Mouse (Mus musculus) limb, embryonic 12.5 days (tissue): ENCODE data around the gene Gale. TPM values are rescaled to one million over a fixed set of nuclear protein-coding genes. Genes with fewer than 3 reads are reported as not detected.
"Not testable (repeated sequence)": the region's sequence is repeated elsewhere in the genome, so short reads cannot be mapped to it uniquely, and the experiment has no call there.

Experiments used
- ATAC-seq: fragments of 200-750 bp; cut with Nextera tagmentation; 2 replicates; pipeline ENCODE4 v1.8.0; 2017; ENCODE audit warnings: low read depth, moderate TSS enrichment; ENCODE audit not compliant: insufficient number of reproducible peaks, insufficient read depth, low FRiP score, low TSS enrichment
- H3K27ac ChIP-seq: fragments of 300-500 bp; sonication (generic); 2 replicates; pipeline ENCODE4 v1.5.1; 2016; ENCODE audit warnings: mild to moderate bottlenecking, moderate library complexity
- H3K27me3 ChIP-seq: fragments of 300-500 bp; sonication (generic); 2 replicates; pipeline ENCODE4 v1.6.1; 2016; ENCODE audit warnings: mild to moderate bottlenecking, moderate library complexity
- H3K36me3 ChIP-seq: fragments of 300-500 bp; sonication (generic); 2 replicates; pipeline ENCODE4 v1.6.1; 2016; ENCODE audit warnings: mild to moderate bottlenecking, moderate library complexity
- H3K4me1 ChIP-seq: fragments of 300-500 bp; sonication (generic); replicated peaks from 2 replicates; pipeline ENCODE4 v1.6.1; 2016
- H3K4me2 ChIP-seq: fragments of 300-500 bp; sonication (generic); 2 replicates; pipeline ENCODE4 v1.6.1; 2016; ENCODE audit warnings: mild to moderate bottlenecking, moderate library complexity
- H3K4me3 ChIP-seq: fragments of 300-500 bp; sonication (generic); replicated peaks from 2 replicates; pipeline ENCODE4 v1.5.1; 2016; ENCODE audit warnings: mild to moderate bottlenecking
- H3K9ac ChIP-seq: fragments of 300-500 bp; sonication (generic); replicated peaks from 2 replicates; pipeline ENCODE4 v1.6.1; 2016; ENCODE audit warnings: mild to moderate bottlenecking, moderate library complexity
- H3K9me3 ChIP-seq: fragments of 300-500 bp; sonication (generic); 2 replicates; pipeline ENCODE4 v1.6.1; 2016; ENCODE audit warnings: mild to moderate bottlenecking, moderate library complexity
- WGBS: fragments of 180-500 bp; shearing (Covaris S2); methylation state at CpG from one replicate; pipeline ENCODE4 v1.1.7; 2016; 5-methylcytosine and 5-hydroxymethylcytosine counted together
- polyA plus RNA-seq: library from polyadenylated mRNA; unstranded; fragments of >200 nt; fragmentation: Nextera tagmentation; extraction: Ambion mirVana; gene quantifications from 2 replicates; pipeline ENCODE4 v1.2.1, GENCODE M21; 2016

The Gale gene
- polyA plus RNA-seq, 1 experiment from 2014 or later = 32.1 TPM

GRCm38 (mm10) chr4:135971805-135972555 lies 8.5 kb downstream of the Gale start:
- no peak for ATAC-seq
- peak overlapping the region; percentile 100 for H3K4me3 ChIP-seq
- H3K27me3 ChIP-seq = no peaks in the 10 kb centered on the region
- H3K27ac ChIP-seq = peak overlapping the region; percentile 66
- H3K9ac ChIP-seq = peak overlapping the region; percentile 93
- peaks cover 70% of the 10 kb centered on the region for H3K36me3 ChIP-seq
- no peaks in the 10 kb centered on the region for H3K9me3 ChIP-seq
- WGBS = under 1% methylated on average over 35 of the region's 35 CpGs
- H3K4me2 ChIP-seq = peak overlapping the region; percentile 98
- H3K4me1 ChIP-seq = peaks cover 21% of the 10 kb centered on the region

GRCm38 (mm10) chr4:135972556-135972906 lies 9.0 kb downstream of the Gale start, which contains the start of gene Lypla2:
Gene Lypla2 (minus strand): TSS chr4:135972626.
- ATAC-seq = peak; percentile 76
- no peaks in the 10 kb centered on the region for H3K27me3 ChIP-seq
- peaks cover 70% of the 10 kb centered on the region for H3K36me3 ChIP-seq
- peak within 1 kb of the TSS; percentile 100 for H3K4me3 ChIP-seq
- H3K27ac ChIP-seq = peak within 1 kb of the TSS; percentile 66
- H3K4me2 ChIP-seq = peak within 1 kb of the TSS; percentile 98
- peak within 1 kb of the TSS; percentile 93 for H3K9ac ChIP-seq
- WGBS = 2% methylated on average over 19 of the region's 19 CpGs
- H3K9me3 ChIP-seq = no peaks in the 10 kb centered on the region
- peaks cover 21% of the 10 kb centered on the region for H3K4me1 ChIP-seq

- 74% methylated on average over 13 of the region's 13 CpGs for WGBS
These were observed 9.6 kb downstream of the Gale start for GRCm38 (mm10) chr4:135972911-135973811.

DNA sequence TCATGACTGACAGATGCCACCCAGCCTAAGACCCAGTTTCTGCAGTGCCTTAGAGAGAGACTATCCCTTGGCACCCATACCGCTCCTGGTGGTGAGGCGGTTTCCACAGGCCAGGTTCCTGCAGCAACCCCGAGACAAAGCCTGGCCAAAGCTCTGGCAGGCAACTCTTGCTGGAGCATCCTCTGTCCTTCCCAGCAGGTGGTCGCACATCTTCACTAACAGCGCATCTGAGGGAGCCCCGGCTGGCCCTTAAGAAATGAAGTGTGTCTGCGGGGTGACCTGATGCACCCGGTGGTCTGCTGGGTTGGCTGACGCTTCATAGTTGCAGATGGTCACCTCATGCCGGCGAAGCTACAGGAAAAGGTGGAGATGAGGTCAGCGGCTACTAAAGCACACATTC lies 12.6 kb downstream of the Gale start:
- H3K9ac ChIP-seq = no peak overlapping the region
- peaks cover 63% of the 10 kb centered on the region for H3K36me3 ChIP-seq
- H3K9me3 ChIP-seq = no peaks in the 10 kb centered on the region
- H3K27ac ChIP-seq = no peak overlapping the region
- no peak for ATAC-seq
- no peak overlapping the region for H3K4me3 ChIP-seq
- 92% methylated on average over 12 of the region's 12 CpGs for WGBS
- peaks cover 9% of the 10 kb centered on the region for H3K4me1 ChIP-seq
- no peak overlapping the region for H3K4me2 ChIP-seq
- no peaks in the 10 kb centered on the region for H3K27me3 ChIP-seq

More at GRCm38 (mm10) chr4:135972911-135973811, 9.6 kb downstream of the Gale start:
- peaks cover 67% of the 10 kb centered on the region for H3K36me3 ChIP-seq
- H3K9me3 ChIP-seq = no peaks in the 10 kb centered on the region
- peak overlapping the region; percentile 66; the same call in 1 of the 2 replicates for H3K27ac ChIP-seq
- H3K4me2 ChIP-seq = peak overlapping the region; percentile 98
- peak overlapping the region; percentile 93 for H3K9ac ChIP-seq
- H3K27me3 ChIP-seq = no peaks in the 10 kb centered on the region
- no peak for ATAC-seq
- peaks cover 21% of the 10 kb centered on the region for H3K4me1 ChIP-seq
- peak overlapping the region; percentile 100 for H3K4me3 ChIP-seq

GRCm38 (mm10) chr4:135980223-135980622 lies 16.7 kb downstream of the Gale start:
- not testable (repeated sequence) for H3K27me3 ChIP-seq, H3K9ac ChIP-seq, ATAC-seq, H3K9me3 ChIP-seq, H3K27ac ChIP-seq, H3K4me3 ChIP-seq, H3K4me1 ChIP-seq, H3K4me2 ChIP-seq
- 94% methylated on average over 5 of the region's 5 CpGs for WGBS
- peaks cover 88% of the 10 kb centered on the region for H3K36me3 ChIP-seq

DNA sequence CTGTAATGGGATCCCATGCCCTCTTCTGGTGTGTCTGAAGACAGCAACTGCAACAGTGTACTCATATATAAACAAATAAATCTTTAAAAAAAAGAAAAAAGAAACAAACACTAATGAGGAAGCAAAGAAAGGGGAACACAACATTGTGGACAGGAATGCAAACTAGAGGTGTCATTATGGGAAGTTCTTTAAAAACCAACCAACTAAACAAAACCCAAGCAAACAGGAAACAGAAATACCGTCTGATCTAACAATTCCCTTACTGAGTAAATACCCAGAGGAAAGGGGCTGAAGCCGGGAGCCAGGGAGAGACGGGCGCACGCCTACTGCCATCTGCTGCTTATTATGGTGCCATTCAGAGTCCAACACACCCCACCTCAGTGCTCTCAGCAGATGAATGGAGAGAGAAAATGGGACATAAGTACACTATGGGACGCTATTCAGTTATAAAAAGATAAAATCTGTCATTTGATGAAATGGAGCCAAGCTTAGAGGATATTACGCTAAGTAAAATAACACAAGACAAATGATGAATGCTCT lies 18.1 kb downstream of the Gale start:
- H3K36me3 ChIP-seq = peaks cover 80% of the 10 kb centered on the region
- ATAC-seq = no peak
- H3K9me3 ChIP-seq = no peaks in the 10 kb centered on the region
- peaks cover 12% of the 10 kb centered on the region for H3K4me1 ChIP-seq
- H3K27ac ChIP-seq = no peak overlapping the region
- 73% methylated on average over 7 of the region's 7 CpGs for WGBS
- no peak overlapping the region for H3K4me3 ChIP-seq
- no peak overlapping the region for H3K9ac ChIP-seq
- no peaks in the 10 kb centered on the region for H3K27me3 ChIP-seq
- no peak overlapping the region for H3K4me2 ChIP-seq

GRCm38 (mm10) chr4:135984556-135984955 lies 21.0 kb downstream of the Gale start:
- Histone ChIP-seq H3K4me3 (no peak overlapping the region), H3K4me2 (no peak overlapping the region), H3K27ac (no peak overlapping the region), H3K27me3 (no peaks in the 10 kb centered on the region), H3K4me1 (peaks cover 12% of the 10 kb centered on the region), H3K9ac (no peak overlapping the region), H3K36me3 (peaks cover 54% of the 10 kb centered on the region), H3K9me3 (no peaks in the 10 kb centered on the region)
- WGBS = 86% methylated on average over 5 of the region's 5 CpGs
- ATAC-seq = no peak

GRCm38 (mm10) chr4:135985193-135985592 lies 21.7 kb downstream of the Gale start:
- Histone ChIP-seq H3K9me3 (no peaks in the 10 kb centered on the region), H3K27ac (no peak overlapping the region)
- ATAC-seq = no peak

GRCm38 (mm10) chr4:135985769-135986168 lies 22.2 kb downstream of the Gale start:
- 91% methylated on average over 7 of the region's 7 CpGs for WGBS
- no peaks in the 10 kb centered on the region for H3K27me3 ChIP-seq
- ATAC-seq = no peak
- peak overlapping the region; percentile 95; the same call in 1 of the 2 replicates for H3K9ac ChIP-seq
- peak overlapping the region; percentile 83 for H3K4me2 ChIP-seq
- H3K27ac ChIP-seq = no peak overlapping the region
- peaks cover 12% of the 10 kb centered on the region for H3K4me1 ChIP-seq
- peaks cover 49% of the 10 kb centered on the region for H3K36me3 ChIP-seq
- peak overlapping the region; percentile 95 for H3K4me3 ChIP-seq
- H3K9me3 ChIP-seq = no peaks in the 10 kb centered on the region

More at GRCm38 (mm10) chr4:135985193-135985592, 21.7 kb downstream of the Gale start:
- peak overlapping the region; percentile 83 for H3K4me2 ChIP-seq
- H3K9ac ChIP-seq = no peak overlapping the region
- H3K27me3 ChIP-seq = no peaks in the 10 kb centered on the region
- H3K36me3 ChIP-seq = peaks cover 54% of the 10 kb centered on the region
- WGBS = 96% methylated on average over 5 of the region's 5 CpGs
- peak overlapping the region; percentile 95; the same call in 1 of the 2 replicates for H3K4me3 ChIP-seq
- peaks cover 12% of the 10 kb centered on the region for H3K4me1 ChIP-seq

- H3K4me2 ChIP-seq = peak overlapping the region; percentile 83
- H3K4me3 ChIP-seq = peak overlapping the region; percentile 95
- H3K27me3 ChIP-seq = no peaks in the 10 kb centered on the region
- 0 out of 2 replicates have a peak, but pooled peaks have one; percentile 22 for ATAC-seq
- WGBS = 10% methylated on average over 23 of the region's 23 CpGs
- H3K9me3 ChIP-seq = no peaks in the 10 kb centered on the region
- peak overlapping the region; percentile 95 for H3K9ac ChIP-seq
- H3K4me1 ChIP-seq = peaks cover 12% of the 10 kb centered on the region
- peaks cover 43% of the 10 kb centered on the region for H3K36me3 ChIP-seq
- peak overlapping the region; percentile 91 for H3K27ac ChIP-seq
These were observed 22.9 kb downstream of the Gale start for GRCm38 (mm10) chr4:135986301-135986942.
